Mouse (Mus musculus): ENCODE data around the gene OR5BS1P.

GRCm38 (mm10) chr15:98475382-98475781, 5.7 kb downstream of the OR5BS1P start:
- peak; percentile 72 for TF ChIP-seq CTCF (IDR thresholded peaks at IDR 0.05)
- TF ChIP-seq EP300 (IDR thresholded peaks at IDR 0.05) = no peak

All from lung, postnatal 0 days (tissue).